Mouse (Mus musculus): Measurements from ENCODE around the gene Rab35. TPM values are rescaled to one million over a fixed set of nuclear protein-coding genes. Genes with fewer than 3 reads are reported as not detected.

The Rab35 gene
- polyA plus RNA-seq, 1 experiment from 2014 or later: 17.1 TPM

- H3K9ac ChIP-seq: no peak overlapping the region
- peaks cover 50% of the 10 kb centered on the region for H3K36me3 ChIP-seq
Observed at GRCm38 (mm10) chr5:115650885-115651284, 19.2 kb downstream of the Rab35 start.

GRCm38 (mm10) chr5:115651821-115652220, 20.1 kb downstream of the Rab35 start:
- Histone ChIP-seq H3K27me3 (no peaks in the 10 kb centered on the region), H3K36me3 (peaks cover 40% of the 10 kb centered on the region), H3K27ac (replicated peaks) (peak overlapping the region; percentile 85), H3K4me3 (peak overlapping the region; percentile 44), H3K9ac (peak overlapping the region; percentile 77), H3K4me1 (replicated peaks) (peaks cover 22% of the 10 kb centered on the region), H3K9me3 (no peaks in the 10 kb centered on the region), H3K4me2 (peak overlapping the region; percentile 71)
- no peak for ATAC-seq (ENCODE audit: low read depth)
- 90% methylated on average over 10 of the region's 10 CpGs for WGBS

More at GRCm38 (mm10) chr5:115650885-115651284, 19.2 kb downstream of the Rab35 start:
- H3K4me1 ChIP-seq (replicated peaks): peaks cover 22% of the 10 kb centered on the region
- no peak for ATAC-seq (ENCODE audit: low read depth)
- H3K27me3 ChIP-seq: no peaks in the 10 kb centered on the region
- no peak overlapping the region for H3K27ac ChIP-seq (replicated peaks)
- no peak overlapping the region for H3K4me3 ChIP-seq
- no peaks in the 10 kb centered on the region for H3K9me3 ChIP-seq
- 90% methylated on average over 10 of the region's 10 CpGs for WGBS
- H3K4me2 ChIP-seq: no peak overlapping the region

DNA sequence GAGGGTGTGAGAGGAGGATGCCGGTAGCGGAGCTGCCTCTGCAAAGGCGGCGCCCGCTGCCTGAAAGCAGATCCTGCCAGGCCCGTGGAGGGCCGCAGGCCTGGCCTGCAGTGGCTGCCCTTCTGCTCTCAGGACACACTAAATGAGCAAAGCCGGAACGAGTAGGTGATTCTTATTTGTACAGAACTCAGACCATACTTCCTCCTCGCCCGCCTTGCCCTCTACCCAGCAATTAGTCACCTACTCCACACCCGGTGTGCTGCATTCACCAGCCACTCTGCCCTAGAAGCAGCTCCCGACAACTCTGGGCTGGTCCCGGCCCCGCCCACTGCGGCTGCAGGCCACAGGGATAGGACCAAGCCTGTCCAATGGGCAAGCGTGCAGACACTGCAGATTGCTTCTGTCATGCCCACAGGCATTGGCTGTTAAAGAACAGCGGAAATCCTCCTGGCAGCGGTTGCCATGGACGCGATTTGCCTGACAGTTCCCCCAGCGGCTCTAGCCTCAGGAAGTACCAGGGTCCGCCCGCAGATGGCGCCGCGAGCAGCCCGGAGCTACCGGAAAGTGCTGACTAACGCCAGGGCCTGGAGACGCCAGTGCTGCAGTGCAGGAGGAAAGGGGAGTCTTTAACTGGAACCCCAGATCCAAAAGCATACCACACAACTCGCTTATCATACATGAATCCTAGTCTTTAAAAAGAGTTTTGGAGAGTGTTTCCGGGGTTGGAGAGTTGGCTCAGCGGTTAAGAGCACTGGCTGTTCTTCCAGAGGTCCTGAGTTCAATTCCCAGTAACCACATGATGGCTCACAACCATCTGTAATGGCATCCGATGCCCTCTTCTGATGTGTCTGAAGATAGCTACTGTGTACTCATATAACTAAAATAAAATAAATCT, 21.2 kb downstream of the Rab35 start:
- peak; percentile 100 for ATAC-seq (ENCODE audit: low read depth)
- WGBS: 4% methylated on average over 35 of the region's 35 CpGs
- H3K36me3 ChIP-seq: peaks cover 29% of the 10 kb centered on the region
- peak overlapping the region; percentile 77 for H3K9ac ChIP-seq
- peak overlapping the region; percentile 71 for H3K4me2 ChIP-seq
- peak overlapping the region; percentile 85 for H3K27ac ChIP-seq (replicated peaks)
- H3K9me3 ChIP-seq: no peaks in the 10 kb centered on the region
- H3K4me1 ChIP-seq (replicated peaks): peaks cover 22% of the 10 kb centered on the region
- no peaks in the 10 kb centered on the region for H3K27me3 ChIP-seq
- peak overlapping the region; percentile 44 for H3K4me3 ChIP-seq

GRCm38 (mm10) chr5:115653776-115654175, 22.1 kb downstream of the Rab35 start:
- 91% methylated on average over 12 of the region's 12 CpGs for WGBS
- ATAC-seq (ENCODE audit: low read depth): no peak
- H3K4me2 ChIP-seq: no peak overlapping the region
- H3K36me3 ChIP-seq: peaks cover 22% of the 10 kb centered on the region; the same call in 1 of the 2 replicates
- no peak overlapping the region for H3K27ac ChIP-seq (replicated peaks)
- no peaks in the 10 kb centered on the region for H3K27me3 ChIP-seq
- no peaks in the 10 kb centered on the region for H3K9me3 ChIP-seq
- H3K4me1 ChIP-seq (replicated peaks): peaks cover 20% of the 10 kb centered on the region
- H3K4me3 ChIP-seq: no peak overlapping the region
- no peak overlapping the region for H3K9ac ChIP-seq

- Histone ChIP-seq H3K4me2 (no peak overlapping the region), H3K9me3 (no peaks in the 10 kb centered on the region), H3K4me3 (no peak overlapping the region), H3K9ac (no peak overlapping the region), H3K27ac (replicated peaks) (no peak overlapping the region), H3K4me1 (replicated peaks) (peaks cover 11% of the 10 kb centered on the region), H3K36me3 (peaks cover 23% of the 10 kb centered on the region), H3K27me3 (no peaks in the 10 kb centered on the region)
- WGBS: 81% methylated on average over 6 of the region's 6 CpGs
- no peak for ATAC-seq (ENCODE audit: low read depth)
Observed at GRCm38 (mm10) chr5:115656677-115657076, 25.0 kb downstream of the Rab35 start.

DNA sequence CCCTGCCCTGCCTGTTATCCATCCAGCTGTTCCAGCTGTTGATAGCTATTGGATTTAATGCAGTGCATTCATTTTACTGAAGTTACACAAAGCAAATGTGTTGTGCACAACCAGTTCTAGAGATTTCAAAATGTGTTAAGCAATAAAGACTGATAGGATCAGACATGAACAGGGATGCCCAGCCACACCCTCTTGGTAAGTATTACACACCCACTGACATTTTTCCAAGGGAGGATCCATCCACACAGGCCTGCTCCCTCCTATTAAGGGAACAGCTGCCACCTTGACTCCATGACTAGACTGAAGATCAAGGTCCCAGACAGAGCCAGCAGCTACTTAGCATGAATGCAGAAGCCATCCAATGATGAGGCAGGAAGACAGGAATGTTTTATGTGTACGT, 25.5 kb downstream of the Rab35 start:
- Histone ChIP-seq H3K4me3 (no peak overlapping the region), H3K9ac (no peak overlapping the region), H3K9me3 (no peaks in the 10 kb centered on the region), H3K4me1 (replicated peaks) (peaks cover 5% of the 10 kb centered on the region), H3K27me3 (no peaks in the 10 kb centered on the region), H3K27ac (replicated peaks) (no peak overlapping the region), H3K4me2 (no peak overlapping the region), H3K36me3 (peaks cover 23% of the 10 kb centered on the region)
- WGBS: 85% methylated on average over 1 of the region's 1 CpGs
- ATAC-seq (ENCODE audit: low read depth): no peak

GRCm38 (mm10) chr5:115658352-115658751, 26.6 kb downstream of the Rab35 start:
- H3K27ac ChIP-seq (replicated peaks): no peak overlapping the region
- no peak for ATAC-seq (ENCODE audit: low read depth)
- no peaks in the 10 kb centered on the region for H3K4me1 ChIP-seq (replicated peaks)
- H3K9ac ChIP-seq: no peak overlapping the region
- no peaks in the 10 kb centered on the region for H3K9me3 ChIP-seq
- 85% methylated on average over 6 of the region's 6 CpGs for WGBS
- H3K27me3 ChIP-seq: no peaks in the 10 kb centered on the region
- no peak overlapping the region for H3K4me2 ChIP-seq
- H3K36me3 ChIP-seq: peaks cover 23% of the 10 kb centered on the region
- no peak overlapping the region for H3K4me3 ChIP-seq

- no peak for ATAC-seq (ENCODE audit: low read depth)
- no peaks in the 10 kb centered on the region for H3K27me3 ChIP-seq
- H3K4me3 ChIP-seq: no peak overlapping the region
- peaks cover 23% of the 10 kb centered on the region for H3K36me3 ChIP-seq
- 86% methylated on average over 22 of the region's 22 CpGs for WGBS
- no peak overlapping the region for H3K27ac ChIP-seq (replicated peaks)
- H3K4me2 ChIP-seq: no peak overlapping the region
- H3K9me3 ChIP-seq: no peaks in the 10 kb centered on the region
- H3K4me1 ChIP-seq (replicated peaks): peaks cover 6% of the 10 kb centered on the region
- H3K9ac ChIP-seq: no peak overlapping the region
Observed at GRCm38 (mm10) chr5:115662658-115663057, 30.9 kb downstream of the Rab35 start.

DNA sequence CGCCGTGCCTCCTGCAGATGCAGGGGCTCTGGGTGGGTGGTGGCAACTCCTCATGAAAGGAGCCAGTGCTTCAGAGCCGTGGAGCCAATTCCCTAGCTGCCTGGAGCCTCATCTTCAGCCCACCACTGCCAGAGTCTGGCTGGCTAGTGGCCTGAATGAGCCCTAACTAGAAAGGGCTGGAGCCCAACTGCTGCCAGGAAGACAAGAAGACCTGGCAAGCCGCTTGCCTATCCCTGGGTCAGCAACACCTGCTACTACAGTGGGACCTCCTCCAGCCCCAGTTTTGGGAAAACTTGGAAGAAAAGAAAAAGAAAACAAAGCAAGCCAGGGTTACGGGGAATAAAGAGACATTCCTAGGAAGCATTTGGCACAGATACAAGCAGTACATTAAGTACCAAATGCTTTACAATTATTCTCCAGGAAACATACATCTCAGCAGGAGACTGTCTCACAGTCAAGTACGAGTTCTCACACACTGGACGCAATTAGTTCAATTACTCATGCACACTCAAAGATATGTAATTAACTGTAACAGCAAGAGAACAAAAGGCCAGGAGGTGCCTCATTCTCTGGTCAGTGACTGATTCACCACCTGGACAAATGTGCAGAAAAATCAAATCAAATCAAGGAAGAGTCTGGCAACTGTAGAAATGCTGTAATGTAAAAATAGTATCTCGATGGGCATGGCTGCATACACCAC, 34.8 kb downstream of the Rab35 start:
- Histone ChIP-seq H3K27me3 (no peaks in the 10 kb centered on the region), H3K4me3 (no peak overlapping the region), H3K27ac (replicated peaks) (0 out of 2 replicates have a peak overlapping the region, but pooled peaks have one; percentile 5), H3K9ac (no peak overlapping the region), H3K9me3 (no peaks in the 10 kb centered on the region), H3K4me2 (no peak overlapping the region), H3K36me3 (peaks cover 14% of the 10 kb centered on the region; the same call in 1 of the 2 replicates), H3K4me1 (replicated peaks) (peaks cover 6% of the 10 kb centered on the region)
- no peak for ATAC-seq (ENCODE audit: low read depth)
- 54% methylated on average over 8 of the region's 8 CpGs for WGBS

GRCm38 (mm10) chr5:115667210-115667609, 35.5 kb downstream of the Rab35 start:
- no peak for ATAC-seq (ENCODE audit: low read depth)
- WGBS: 85% methylated on average over 8 of the region's 8 CpGs

DNA sequence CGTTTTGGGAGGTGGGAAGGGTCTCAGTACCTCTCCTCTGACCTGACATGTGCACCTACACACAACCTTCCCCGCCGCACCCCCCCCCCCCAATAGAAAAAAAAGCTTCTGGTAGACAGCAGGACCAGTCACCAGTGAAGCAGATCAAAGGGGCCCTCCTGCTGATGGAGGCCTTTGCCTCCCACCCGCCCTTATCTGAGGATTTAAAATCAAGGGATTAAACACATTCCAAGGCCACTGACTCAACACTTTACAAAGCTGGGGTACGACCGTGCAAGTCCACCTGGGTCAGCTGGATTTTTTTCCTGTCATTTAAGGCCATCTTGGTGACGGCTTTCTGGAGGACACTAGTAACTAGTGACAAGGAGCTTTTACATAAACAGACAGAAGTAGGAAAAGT, 36.2 kb downstream of the Rab35 start:
- Histone ChIP-seq H3K4me1 (replicated peaks) (peaks cover 6% of the 10 kb centered on the region), H3K4me3 (no peak overlapping the region), H3K9ac (no peak overlapping the region), H3K27ac (replicated peaks) (no peak overlapping the region), H3K9me3 (no peaks in the 10 kb centered on the region), H3K27me3 (no peaks in the 10 kb centered on the region), H3K36me3 (peaks cover 19% of the 10 kb centered on the region; the same call in 1 of the 2 replicates), H3K4me2 (no peak overlapping the region)
- WGBS: 30% methylated on average over 7 of the region's 7 CpGs
- no peak for ATAC-seq (ENCODE audit: low read depth)

More at GRCm38 (mm10) chr5:115667210-115667609, 35.5 kb downstream of the Rab35 start:
- no peaks in the 10 kb centered on the region for H3K27me3 ChIP-seq
- H3K4me1 ChIP-seq (replicated peaks): peaks cover 6% of the 10 kb centered on the region
- no peak overlapping the region for H3K4me2 ChIP-seq
- no peak overlapping the region for H3K27ac ChIP-seq (replicated peaks)
- H3K36me3 ChIP-seq: 0 out of 2 replicates have a peak, but pooled peaks cover 12% of the 10 kb centered on the region
- no peaks in the 10 kb centered on the region for H3K9me3 ChIP-seq
- H3K9ac ChIP-seq: no peak overlapping the region
- H3K4me3 ChIP-seq: no peak overlapping the region

- Histone ChIP-seq H3K9ac (no peak overlapping the region), H3K27ac (replicated peaks) (no peak overlapping the region), H3K4me1 (replicated peaks) (peaks cover 6% of the 10 kb centered on the region), H3K36me3 (peaks cover 19% of the 10 kb centered on the region; the same call in 1 of the 2 replicates), H3K4me2 (no peak overlapping the region), H3K27me3 (no peaks in the 10 kb centered on the region), H3K9me3 (no peaks in the 10 kb centered on the region), H3K4me3 (no peak overlapping the region)
- ATAC-seq (ENCODE audit: low read depth): no peak
- WGBS: 88% methylated on average over 12 of the region's 12 CpGs
Observed at GRCm38 (mm10) chr5:115668986-115669385, 37.3 kb downstream of the Rab35 start.
